Mouse (Mus musculus) olfactory bulb, adult 2 months (tissue): ENCODE measurements around the gene Lrmda.

Experiments used
- CTCF ChIP-seq: fragments of 200-500 bp; IDR thresholded peaks from 2 replicates; pipeline ENCODE4 v1.5.1; 2012; ENCODE audit warnings: low read depth, mild to moderate bottlenecking, low read length, moderate library complexity; ENCODE audit not compliant: insufficient read depth
- POLR2A ChIP-seq: fragments of 200-500 bp; IDR thresholded peaks from 2 replicates; pipeline ENCODE4 v1.6.1; 2012; ENCODE audit warnings: mild to moderate bottlenecking, low read depth, low read length, moderate library complexity; ENCODE audit not compliant: insufficient read depth

DNA sequence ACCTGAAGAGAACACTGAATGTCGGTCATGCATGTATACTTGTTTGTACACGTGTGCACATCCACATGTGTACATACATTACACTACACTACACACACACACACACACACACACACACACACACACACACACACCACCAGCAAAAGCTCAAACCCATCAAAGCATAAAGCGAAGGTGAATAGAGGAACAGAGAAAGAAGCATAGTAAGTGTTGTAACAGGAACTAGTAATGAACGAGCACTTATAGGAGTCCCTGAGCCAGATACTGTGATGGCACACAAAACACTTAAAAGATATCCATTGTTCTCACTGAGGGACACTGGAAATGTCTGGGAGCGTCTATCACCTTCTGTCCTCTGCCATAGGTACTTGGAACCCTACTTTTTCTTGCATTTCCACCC, 5.2 kb upstream of the Lrmda start:
- no peak for TF ChIP-seq POLR2A
- TF ChIP-seq CTCF: no peak
